Mouse (Mus musculus) kidney, postnatal 36 days (tissue): ENCODE results near the gene Trim68.
"Not testable (repeated sequence)": the region's sequence is repeated elsewhere in the genome, so short reads cannot be mapped to it uniquely, and the experiment has no call there.

Experiments
- DNase-seq, 2 experiments: peaks; one replicate each; pipeline ENCODE4 v3.0.0; 2021 to 2022; ENCODE audit warnings: mixed read lengths in 2 of 2

The Trim68 gene

GRCm38 (mm10) chr7:102686944-102687501 is at the start of gene Trim68:
Gene Trim68, minus strand, starts transcription at chr7:102687327.
- peak; percentile 93 for DNase-seq

GRCm38 (mm10) chr7:102733793-102734192 is 46.7 kb upstream of the Trim68 start:
- no peak for DNase-seq

GRCm38 (mm10) chr7:102727391-102727790 is 40.3 kb upstream of the Trim68 start, which contains the start of gene Olfr559:
Gene Olfr559, minus strand, starts transcription at chr7:102727491.
- DNase-seq = no peak

GRCm38 (mm10) chr7:102718970-102719369 is 31.8 kb upstream of the Trim68 start, which contains the start of gene Olfr33:
Gene Olfr33, minus strand, starts transcription at chr7:102719070.
- no peak for DNase-seq

- no peak for DNase-seq
These were observed 14.8 kb upstream of the Trim68 start, which contains the start of gene Olfr558 for GRCm38 (mm10) chr7:102701915-102702314. Gene Olfr558, plus strand, starts transcription at chr7:102702215.

GRCm38 (mm10) chr7:102698461-102698860 is 11.3 kb upstream of the Trim68 start:
- no peak for DNase-seq

GRCm38 (mm10) chr7:102695358-102696125 is 8.4 kb upstream of the Trim68 start, which contains the start of gene Olfr557:
Gene Olfr557, plus strand, starts transcription at chr7:102695910.
- peak; percentile 17 to 61 for DNase-seq

GRCm38 (mm10) chr7:102681916-102682315 is 5.2 kb downstream of the Trim68 start:
- DNase-seq = no peak

- DNase-seq = no peak
These were observed 10.9 kb downstream of the Trim68 start for GRCm38 (mm10) chr7:102676225-102676624.

- DNase-seq = peak in 1 of 2 experiments; percentile 13
These were observed 21.7 kb downstream of the Trim68 start for GRCm38 (mm10) chr7:102665378-102665777.

- no peak for DNase-seq
These were observed 22.5 kb downstream of the Trim68 start, which contains the start of gene Olfr556 for GRCm38 (mm10) chr7:102664599-102664998. Gene Olfr556, plus strand, starts transcription at chr7:102664899.

GRCm38 (mm10) chr7:102658523-102658922 is 28.6 kb downstream of the Trim68 start, which contains the start of gene Olfr555:
Gene Olfr555, plus strand, starts transcription at chr7:102658823.
- DNase-seq = no peak

GRCm38 (mm10) chr7:102644945-102645344 is 42.2 kb downstream of the Trim68 start:
- DNase-seq = not testable (repeated sequence)

GRCm38 (mm10) chr7:102638132-102638531 is 49.0 kb downstream of the Trim68 start, which contains the start of gene Olfr554:
Gene Olfr554, plus strand, starts transcription at chr7:102638432.
- no peak for DNase-seq

- DNase-seq = peak; percentile 58 to 74
These were observed 50.5 kb downstream of the Trim68 start for GRCm38 (mm10) chr7:102636665-102637064.
